Mouse (Mus musculus) mouse trophoblast stem cell (cell line): ENCODE measurements around the gene Fat1.

Experiments
- in situ Hi-C, 2 experiments: fragments of 300-500 bp; cut with MseI, MboI; formaldehyde crosslinking; loops; 2 replicates in 1 of 2; 3 replicates in 1 of 2; pipeline ENCODE4 v1.15.1; 2025

The Fat1 gene

DNA sequence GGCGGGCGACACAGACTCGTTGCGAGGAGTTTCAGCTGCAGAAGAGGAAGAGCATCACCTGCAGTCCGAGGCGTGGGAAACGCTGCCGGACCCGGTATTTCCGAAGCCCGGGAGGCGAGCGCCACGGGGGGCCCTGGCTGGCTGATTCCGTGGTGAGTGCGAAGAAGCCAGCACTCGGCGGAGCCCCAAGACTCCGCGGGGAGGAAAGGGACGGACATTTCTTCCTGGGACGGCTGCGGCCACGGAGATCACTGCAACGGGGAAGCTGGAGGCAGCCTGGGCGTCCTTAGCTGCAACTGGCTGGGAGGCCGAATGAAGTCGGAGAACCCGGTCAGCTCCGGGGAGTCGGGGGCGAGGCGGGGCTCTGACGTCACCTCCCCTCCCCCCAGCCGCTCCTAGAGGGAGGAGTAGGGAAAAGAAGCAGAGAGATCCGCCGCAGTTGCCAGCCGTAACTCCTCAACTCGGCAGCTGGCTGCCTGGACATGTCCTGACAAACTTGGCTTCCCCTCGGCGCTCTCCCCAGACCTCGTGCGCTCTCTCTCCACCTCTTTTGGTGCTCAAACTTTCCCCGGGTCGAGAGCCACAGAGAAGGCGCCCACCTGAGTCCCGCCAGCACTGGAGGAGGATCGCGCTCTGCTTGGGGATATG is at the start of gene Fat1:
Fat1 (plus strand) TSS at position 598 of the 648 bp plus-strand sequence.
- in situ Hi-C loops: no loop called here

GRCm38 (mm10) chr8:44894626-44895025 is 40.6 kb upstream of the Fat1 start:
- in situ Hi-C loops: no loop called here

- in situ Hi-C loops: no loop called here
Measured at GRCm38 (mm10) chr8:44899575-44899991, 35.7 kb upstream of the Fat1 start.

DNA sequence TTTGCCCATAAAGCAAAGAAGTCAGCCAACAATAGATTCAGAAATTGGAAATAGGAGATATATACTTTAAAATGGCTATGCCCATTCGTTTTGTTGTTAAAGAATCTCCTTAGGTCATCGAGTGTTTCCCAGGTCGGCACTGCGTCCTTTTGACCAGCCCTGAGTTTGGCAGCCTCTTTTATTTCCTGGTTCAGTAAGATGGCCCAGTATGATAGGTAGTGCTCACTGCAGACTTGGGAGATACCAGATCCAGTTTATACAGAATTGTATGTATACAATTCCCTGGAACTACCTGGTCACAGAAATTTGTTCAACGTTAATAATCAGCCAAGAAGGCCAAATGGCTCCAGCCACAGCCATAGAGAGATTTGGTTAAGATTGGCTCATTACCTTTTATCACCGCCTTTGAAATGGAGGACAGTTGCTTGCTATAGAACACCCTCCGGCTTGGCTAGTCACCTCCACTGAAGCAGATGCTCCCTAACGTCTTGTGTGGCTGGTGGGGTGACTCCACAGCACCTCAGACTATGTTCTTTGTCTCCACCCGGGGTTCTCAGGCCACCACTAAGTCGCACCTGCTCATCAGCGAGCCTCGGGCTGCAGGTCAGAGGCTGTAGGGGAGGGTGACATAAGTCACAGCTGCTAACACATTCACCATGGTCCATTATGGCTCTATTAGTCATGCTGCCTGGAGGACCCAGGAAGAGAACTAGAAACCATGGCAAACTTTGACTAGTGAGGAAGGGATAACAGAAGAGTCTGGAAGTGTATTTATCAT is 23.9 kb upstream of the Fat1 start:
- in situ Hi-C loops: no loop called here

- in situ Hi-C loops: no loop called here
Measured at GRCm38 (mm10) chr8:44919487-44920082, 15.7 kb upstream of the Fat1 start.

DNA sequence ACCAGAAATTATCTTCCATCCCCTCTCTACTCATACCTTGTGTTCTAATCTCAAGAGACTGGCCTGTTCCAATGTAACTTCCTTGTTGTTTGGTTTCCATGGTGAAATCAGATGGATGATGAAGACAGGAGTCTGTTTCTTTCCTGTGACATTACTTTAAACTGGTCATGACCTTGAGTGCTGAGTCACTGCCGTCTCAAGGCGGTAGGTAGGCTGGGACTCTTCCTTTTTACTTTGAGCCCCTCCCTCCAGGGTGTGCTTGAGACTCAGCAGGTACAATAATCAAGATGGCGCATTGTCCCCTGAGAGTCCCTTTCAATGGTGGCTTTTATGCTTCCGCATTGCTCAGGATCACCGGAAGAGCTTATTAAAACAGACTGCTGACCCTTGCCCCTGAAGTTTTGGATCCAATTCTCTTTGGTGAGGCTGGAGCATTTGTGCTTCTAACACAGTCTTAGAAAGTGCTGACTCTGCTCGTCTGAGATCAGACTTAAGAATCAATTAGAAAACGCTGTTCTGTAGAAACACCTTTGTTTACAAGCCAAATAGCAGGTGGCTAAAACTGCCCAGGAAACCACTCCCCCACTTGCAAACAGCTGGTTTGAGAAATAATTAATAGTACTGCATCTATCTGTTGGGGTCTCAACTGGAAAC is 14.7 kb upstream of the Fat1 start:
- in situ Hi-C loops: no loop called here

DNA sequence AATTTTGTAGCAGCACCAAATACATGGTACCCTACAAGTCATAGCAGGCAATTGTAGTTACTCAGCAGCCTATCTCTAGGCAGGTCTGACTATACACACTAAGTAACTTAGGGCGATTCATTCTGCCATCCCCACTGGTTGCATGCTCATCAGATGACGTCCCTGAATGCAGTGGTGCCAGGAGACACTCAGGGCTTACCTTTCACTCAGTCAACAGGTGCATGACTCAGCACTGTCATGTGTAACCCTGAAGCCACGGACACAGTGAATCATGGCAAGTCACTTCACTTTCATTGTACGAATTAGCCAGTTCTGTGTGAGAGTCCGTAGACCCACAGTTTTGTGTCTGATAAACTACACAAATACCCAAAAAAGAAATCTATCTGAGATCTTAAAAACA is 10.3 kb upstream of the Fat1 start:
- in situ Hi-C loops: no loop called here

DNA sequence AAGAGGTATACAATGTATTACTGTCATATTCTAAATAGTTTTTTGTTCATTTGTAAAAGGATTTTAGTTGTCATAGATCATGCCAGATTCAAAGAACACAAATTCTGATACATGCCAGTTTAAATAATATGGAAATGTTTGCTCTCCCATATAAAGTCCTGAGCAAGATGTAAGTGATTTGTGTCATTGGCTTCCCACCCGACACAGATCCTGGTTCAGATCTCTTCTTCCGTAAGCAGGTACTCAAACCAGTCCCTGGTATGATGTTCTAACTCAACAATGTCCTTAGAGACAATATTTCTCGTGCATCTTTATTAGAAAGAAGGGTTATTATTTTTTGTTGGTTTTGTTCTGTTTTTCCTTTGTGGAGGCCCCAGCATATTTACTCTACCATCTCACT is 5.2 kb upstream of the Fat1 start:
- in situ Hi-C loops: no loop called here

DNA sequence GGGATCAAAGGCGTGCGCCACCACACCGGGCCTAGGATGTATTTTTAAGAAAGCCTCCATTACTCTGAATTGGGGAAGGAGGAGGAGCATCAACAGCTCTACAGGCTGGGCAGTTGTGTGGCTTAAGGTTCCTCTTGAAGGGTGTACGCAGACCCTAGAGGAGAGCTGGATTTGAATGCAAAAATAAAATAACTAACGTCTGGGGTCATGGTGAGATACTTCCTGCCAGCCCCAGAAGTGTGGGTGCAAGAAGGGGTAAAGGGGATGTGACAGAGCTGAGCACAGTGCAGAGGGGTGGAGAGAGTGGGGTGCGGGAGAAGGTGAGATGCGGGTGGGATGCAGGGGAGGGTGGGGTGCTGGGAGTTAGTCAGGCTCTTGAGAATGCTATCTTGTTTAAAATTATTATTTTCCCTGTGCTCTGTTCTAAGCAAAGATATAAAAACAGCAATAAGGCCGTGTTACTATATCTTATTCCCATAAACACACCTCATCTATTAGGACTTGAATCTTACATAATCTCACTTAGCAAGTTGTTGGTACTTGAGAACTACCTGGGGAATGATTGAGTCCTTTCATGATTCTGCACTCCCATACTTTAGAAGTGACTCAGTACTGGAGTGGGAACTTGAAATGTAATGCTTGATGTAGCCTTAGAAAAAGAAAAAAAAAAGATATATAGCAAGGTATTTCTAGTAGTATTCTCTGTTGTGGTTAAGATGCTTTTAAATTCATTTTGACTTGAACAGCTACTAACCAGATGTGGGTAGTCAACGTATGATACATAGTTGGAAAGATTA is 2.5 kb upstream of the Fat1 start:
- in situ Hi-C loops: no loop called here

DNA sequence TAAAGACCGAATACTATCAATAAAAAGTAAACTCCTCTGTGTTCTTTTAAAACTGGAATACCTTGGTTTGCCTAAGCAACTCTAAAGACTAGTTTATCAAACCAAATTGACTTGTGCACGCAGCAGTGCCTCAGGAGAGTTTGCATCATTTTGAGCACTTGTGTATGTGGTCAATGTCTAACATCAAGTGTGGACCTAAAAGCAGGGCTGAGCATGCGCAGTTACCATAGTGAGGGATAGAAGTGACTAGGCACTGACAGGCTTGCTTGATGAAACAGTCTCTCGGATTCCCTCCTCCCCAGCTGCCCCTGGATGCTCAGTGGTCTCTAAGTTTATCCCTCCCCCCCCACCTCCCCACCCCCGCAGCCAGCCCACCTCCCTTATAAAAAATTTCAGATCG is 1.8 kb upstream of the Fat1 start:
- in situ Hi-C loops: no loop called here

- in situ Hi-C loops: no loop called here
Measured at GRCm38 (mm10) chr8:44934416-44934815, 831 bp upstream of the Fat1 start.

DNA sequence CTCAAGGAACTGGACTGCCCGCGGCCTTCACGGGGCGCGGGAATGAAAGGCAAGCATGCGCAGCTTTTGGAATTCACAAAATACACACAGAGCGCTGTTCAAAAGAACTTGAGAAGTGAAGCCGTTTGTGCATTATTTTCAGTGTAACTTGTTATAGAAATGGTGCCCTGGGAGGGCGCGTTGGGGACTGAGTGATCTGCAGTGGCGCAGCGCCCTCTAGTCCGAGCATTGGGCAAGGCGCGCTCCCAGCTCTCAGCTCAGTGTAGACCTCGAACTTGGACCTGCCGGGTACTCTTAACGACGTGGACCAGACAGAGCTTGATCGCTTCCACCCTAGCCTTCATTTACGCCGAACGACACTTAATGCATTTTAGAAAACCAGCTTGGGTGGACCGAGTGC is 494 bp downstream of the Fat1 start:
- in situ Hi-C loops: no loop called here

DNA sequence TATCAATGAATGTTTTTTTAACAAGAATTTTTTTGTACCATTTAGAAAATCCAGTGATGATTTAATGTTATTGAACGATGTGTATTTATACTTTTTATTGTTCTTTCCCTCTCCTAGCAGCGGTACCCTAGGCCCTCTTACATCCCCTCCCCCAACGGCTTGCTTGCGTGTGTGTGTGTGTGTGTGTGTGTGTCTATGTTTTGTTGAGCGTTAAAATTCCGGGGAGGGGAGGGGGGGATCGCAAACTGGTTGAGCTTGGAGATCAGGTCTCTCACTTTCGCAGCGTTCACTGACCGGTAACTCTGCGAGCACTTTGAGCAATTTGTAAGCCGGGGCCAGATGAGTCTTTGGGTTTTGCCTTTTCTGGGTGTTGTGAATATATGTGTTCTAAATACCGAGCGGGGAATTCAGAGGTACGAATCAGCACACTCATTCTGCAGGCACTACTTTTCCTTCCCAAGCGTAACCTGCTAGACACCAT is 1.3 kb downstream of the Fat1 start:
- in situ Hi-C loops: no loop called here

DNA sequence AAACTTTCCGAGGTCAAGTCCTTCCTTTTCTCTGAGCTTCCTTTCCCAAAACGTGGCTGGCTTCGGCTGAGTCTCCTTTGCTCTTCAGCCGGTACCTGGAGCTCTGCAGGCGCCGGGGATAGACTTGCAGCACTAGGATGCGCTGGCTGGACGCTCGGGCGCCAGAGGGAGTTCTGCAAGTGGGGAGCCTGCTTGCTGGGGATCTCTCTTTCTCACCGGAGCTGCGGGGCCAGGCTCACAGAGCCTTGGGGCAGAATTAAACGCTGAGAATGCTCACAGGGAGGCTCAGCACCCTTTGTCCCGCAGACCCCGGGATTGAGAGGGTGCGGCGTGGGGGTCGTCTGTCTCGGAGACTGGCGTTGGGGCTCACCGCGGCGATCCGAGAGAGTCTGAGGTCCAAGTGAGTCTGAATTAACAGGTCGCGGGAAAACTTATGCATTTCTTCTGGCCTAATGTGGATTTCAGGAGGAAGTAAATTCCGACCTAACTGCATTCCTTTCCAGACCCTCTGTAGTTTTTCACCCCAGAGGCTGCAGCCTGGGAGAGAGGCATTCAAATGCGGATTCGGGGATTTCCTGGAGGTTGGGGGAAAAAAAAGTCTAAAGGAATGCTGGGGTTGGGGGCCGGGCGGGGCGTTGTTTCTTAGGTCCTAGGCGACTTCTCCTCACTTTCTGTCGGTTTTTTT is 2.0 kb downstream of the Fat1 start:
- in situ Hi-C loops: no loop called here

DNA sequence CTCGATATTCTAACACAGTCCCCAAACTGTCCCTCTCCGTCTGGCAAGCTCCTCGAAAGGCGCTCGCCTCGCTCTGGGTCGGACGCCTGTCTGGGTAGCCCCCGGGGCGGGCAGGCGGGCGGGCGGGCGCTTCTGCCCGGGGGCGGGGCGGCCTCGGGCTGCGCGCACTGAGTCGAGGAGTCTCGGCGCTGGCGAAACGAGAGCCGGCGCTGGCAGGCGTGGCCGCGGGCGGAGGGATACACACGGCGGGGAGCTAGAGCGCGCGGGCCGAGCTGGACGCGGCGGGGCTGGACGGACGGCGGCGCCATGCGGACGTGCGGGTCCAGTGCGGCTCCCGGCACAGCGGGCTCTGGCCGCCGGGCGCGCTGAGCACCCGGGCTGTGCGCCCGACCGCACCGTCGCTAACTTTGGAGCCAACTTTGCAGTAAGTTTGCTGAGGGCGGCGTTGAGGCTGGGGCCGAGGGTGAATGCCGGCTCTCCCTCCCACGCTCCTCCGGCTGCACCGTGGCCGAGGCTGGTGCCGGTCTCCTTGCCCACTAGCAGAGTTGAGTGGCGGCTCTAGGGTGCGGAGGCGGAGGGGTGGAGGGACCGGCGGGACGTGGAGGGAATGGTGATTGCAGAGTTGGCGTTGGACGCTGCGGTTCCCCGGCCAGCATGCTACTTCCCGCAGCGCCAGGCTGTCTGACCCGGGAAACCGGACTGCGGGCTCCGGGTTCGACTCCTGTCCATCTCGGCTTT is 2.8 kb downstream of the Fat1 start:
- in situ Hi-C loops: no loop called here

GRCm38 (mm10) chr8:44938643-44938979 is 3.4 kb downstream of the Fat1 start:
- in situ Hi-C loops: no loop called here

- in situ Hi-C loops: no loop called here
Measured at GRCm38 (mm10) chr8:44945577-44945976, 10.3 kb downstream of the Fat1 start.

- in situ Hi-C loops: no loop called here
Measured at GRCm38 (mm10) chr8:44948597-44948996, 13.3 kb downstream of the Fat1 start.

DNA sequence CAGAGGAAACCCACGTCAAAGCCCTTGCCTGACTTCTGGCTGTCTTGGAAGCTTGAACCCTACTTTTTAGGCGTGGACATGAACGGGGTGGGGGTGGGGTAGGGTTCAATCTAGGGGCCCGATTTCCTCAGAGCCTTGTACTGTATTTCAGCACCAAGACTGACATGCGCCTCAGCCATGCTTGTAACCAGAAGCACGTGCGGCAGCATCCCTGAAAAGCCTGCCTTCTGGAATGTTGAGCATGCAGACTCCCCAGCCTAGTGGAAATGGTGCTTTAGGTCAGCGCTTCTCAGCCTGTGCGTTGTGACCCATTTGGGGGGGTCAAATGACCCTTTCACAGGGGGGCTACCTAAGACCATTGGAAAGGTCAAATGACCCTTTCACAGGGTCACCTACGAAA is 25.2 kb downstream of the Fat1 start:
- in situ Hi-C loops: no loop called here

DNA sequence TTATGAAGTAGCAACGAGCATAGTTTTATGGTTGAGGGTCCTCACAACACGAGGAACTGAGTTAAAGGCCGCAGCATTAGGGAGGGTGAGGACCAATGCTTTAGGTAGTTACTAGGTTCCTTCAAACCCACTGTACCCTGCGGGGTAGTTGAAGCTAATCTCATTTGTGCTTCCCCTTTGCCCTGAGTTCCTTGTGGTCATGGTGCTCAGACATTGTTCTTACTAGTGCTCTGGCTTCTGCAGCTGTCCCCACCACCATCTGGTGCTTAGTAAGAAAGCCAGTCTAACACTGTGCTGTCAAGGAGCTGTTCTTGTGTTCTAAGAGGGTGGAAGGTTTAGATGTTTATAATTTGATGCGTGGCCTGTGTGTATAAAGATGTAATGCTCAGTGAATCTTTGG is 25.7 kb downstream of the Fat1 start:
- in situ Hi-C loops: no loop called here
